Mouse (Mus musculus): Measurements from ENCODE around the gene Sdk1. TPM values are rescaled to one million over a fixed set of nuclear protein-coding genes. Genes with fewer than 3 reads are reported as not detected.
A peak's percentile ranks its signal among the peaks of the same experiment; 100 is the strongest.

Gene Sdk1
- total and polyA plus RNA-seq, 3 experiments = 0.33 to 1.0 (median 0.94) TPM

DNA sequence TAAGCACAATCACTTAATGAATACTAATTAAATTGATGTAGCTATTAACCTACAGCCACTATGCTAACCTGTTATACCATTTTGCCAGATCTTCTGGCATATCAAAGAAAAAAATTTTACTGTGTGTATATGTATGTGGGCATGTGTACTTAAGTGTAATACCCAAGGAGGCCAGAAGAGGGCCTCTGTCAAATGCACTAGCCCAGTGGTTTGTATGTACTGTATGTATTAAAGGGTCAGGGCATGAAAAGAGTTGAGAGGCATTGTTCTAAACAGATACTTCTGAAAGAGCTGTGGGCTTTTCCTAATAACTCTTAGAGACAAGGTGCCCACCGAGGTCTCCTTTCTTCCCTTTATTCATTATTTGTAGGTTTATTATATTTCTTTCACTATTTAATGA, 759.0 kb downstream of the Sdk1 start:
- 97% methylated on average over 1 of the region's 1 CpGs for WGBS
- no peaks in the 10 kb centered on the region for H3K4me1 ChIP-seq (ENCODE audit: control insufficient read depth, insufficient read depth, low read length)
- no peak overlapping the region for H3K9ac ChIP-seq (ENCODE audit: low read depth, low read length)
- no peaks in the 10 kb centered on the region for H3K27me3 ChIP-seq (ENCODE audit: control insufficient read depth, insufficient read depth, low read length)
- H3K27ac ChIP-seq = no peak overlapping the region
- intact Hi-C loops (cut with DNase I) = no loop called here
- H3K4me3 ChIP-seq = no peak overlapping the region
- no peak for DNase-seq
- no peaks in the 10 kb centered on the region for H3K79me2 ChIP-seq (replicated peaks; ENCODE audit: control insufficient read depth, insufficient read depth, low read length)
- no peaks in the 10 kb centered on the region for H3K36me3 ChIP-seq (ENCODE audit: control insufficient read depth, insufficient read depth, low read length)
- no peak for TF ChIP-seq EP300 (IDR thresholded peaks at IDR 0.05; ENCODE audit: insufficient read depth, low read depth, low read length)
- TF ChIP-seq CTCF (IDR thresholded peaks at IDR 0.05) = 0 out of 2 replicates have a peak, but pooled peaks have one; percentile 14
- TF ChIP-seq POLR2A (IDR thresholded peaks at IDR 0.05; ENCODE audit: insufficient read depth, low read depth, low read length) = no peak

DNA sequence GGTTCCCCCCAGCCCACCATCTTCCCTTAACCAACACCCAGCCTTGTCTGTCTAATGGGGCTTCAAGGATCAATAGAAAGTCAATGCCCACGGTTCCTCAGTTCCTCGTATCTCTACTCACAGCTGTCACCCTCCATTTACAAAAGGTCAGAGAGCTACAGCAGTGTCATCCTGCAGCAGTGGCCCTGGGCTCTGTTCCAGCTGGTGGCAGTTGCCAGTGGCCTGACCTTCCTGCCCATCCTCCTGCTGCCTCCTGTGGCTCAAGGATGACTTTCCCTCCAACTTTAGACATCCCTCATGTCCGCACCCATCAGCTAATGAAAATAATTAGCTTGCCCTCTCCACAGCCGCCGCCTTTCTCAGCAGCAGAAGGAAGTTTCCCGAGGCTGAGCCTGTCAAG, 759.8 kb downstream of the Sdk1 start:
- DNase-seq = no peak
- Histone ChIP-seq H3K4me3 (no peak overlapping the region), H3K79me2 (replicated peaks; ENCODE audit: control insufficient read depth, insufficient read depth, low read length) (no peaks in the 10 kb centered on the region), H3K36me3 (ENCODE audit: control insufficient read depth, insufficient read depth, low read length) (no peaks in the 10 kb centered on the region), H3K9ac (ENCODE audit: low read depth, low read length) (no peak overlapping the region), H3K27ac (no peak overlapping the region), H3K27me3 (ENCODE audit: control insufficient read depth, insufficient read depth, low read length) (no peaks in the 10 kb centered on the region), H3K4me1 (ENCODE audit: control insufficient read depth, insufficient read depth, low read length) (no peaks in the 10 kb centered on the region)
- WGBS = 40% methylated on average over 6 of the region's 6 CpGs
- no peak for TF ChIP-seq POLR2A (IDR thresholded peaks at IDR 0.05; ENCODE audit: insufficient read depth, low read depth, low read length)
- TF ChIP-seq CTCF (IDR thresholded peaks at IDR 0.05) = no peak
- no peak for TF ChIP-seq EP300 (IDR thresholded peaks at IDR 0.05; ENCODE audit: insufficient read depth, low read depth, low read length)
- intact Hi-C loops (cut with DNase I) = no loop called here

DNA sequence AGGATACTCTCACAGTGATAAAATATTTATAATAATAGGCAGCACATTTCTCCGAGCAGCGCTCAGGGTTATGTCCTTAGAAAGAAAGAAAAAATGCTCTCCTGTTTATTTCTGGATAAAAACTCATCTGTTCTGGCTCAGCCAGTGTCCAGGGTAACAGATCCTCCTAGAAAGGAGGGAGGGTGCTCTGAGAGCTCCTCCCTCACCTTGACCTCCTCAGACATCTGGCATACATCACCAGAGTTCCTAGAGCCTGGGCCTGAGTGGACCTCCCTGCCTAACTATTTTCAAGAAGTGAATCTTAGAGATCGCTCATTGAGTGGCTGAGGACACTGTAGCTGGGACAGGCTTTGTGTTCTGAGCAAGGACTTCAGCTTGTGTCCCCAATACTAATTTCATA, 760.7 kb downstream of the Sdk1 start:
- no peak overlapping the region for H3K9ac ChIP-seq (ENCODE audit: low read depth, low read length)
- H3K36me3 ChIP-seq (ENCODE audit: control insufficient read depth, insufficient read depth, low read length) = no peaks in the 10 kb centered on the region
- no peaks in the 10 kb centered on the region for H3K4me1 ChIP-seq (ENCODE audit: control insufficient read depth, insufficient read depth, low read length)
- intact Hi-C loops (cut with DNase I) = no loop called here
- H3K79me2 ChIP-seq (replicated peaks; ENCODE audit: control insufficient read depth, insufficient read depth, low read length) = no peaks in the 10 kb centered on the region
- no peak for DNase-seq
- no peak for TF ChIP-seq EP300 (IDR thresholded peaks at IDR 0.05; ENCODE audit: insufficient read depth, low read depth, low read length)
- TF ChIP-seq POLR2A (IDR thresholded peaks at IDR 0.05; ENCODE audit: insufficient read depth, low read depth, low read length) = no peak
- no peak for TF ChIP-seq CTCF (IDR thresholded peaks at IDR 0.05)
- 90% methylated on average over 3 of the region's 3 CpGs for WGBS
- no peak overlapping the region for H3K27ac ChIP-seq
- H3K27me3 ChIP-seq (ENCODE audit: control insufficient read depth, insufficient read depth, low read length) = no peaks in the 10 kb centered on the region
- no peak overlapping the region for H3K4me3 ChIP-seq

DNA sequence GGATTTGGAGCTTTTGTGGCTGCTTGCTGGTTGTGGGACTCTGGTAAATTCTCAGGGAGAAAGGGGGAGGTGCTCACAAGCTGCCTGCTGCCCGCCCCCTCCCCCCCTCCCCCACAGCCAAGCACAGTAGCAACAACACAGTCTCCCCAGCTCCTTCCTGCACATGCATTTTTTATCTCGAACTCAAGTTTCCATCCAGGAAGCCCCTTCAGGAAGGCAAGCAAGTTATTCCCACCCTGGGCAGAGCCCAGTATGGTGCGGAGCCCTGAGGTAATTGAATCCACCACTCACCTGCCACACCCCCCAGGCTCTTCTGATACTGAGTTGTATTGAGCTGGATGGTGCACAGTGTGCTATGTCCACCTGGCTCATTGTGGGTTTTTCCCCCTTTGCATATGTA, 768.9 kb downstream of the Sdk1 start:
- no peaks in the 10 kb centered on the region for H3K79me2 ChIP-seq (replicated peaks; ENCODE audit: control insufficient read depth, insufficient read depth, low read length)
- no peaks in the 10 kb centered on the region for H3K4me1 ChIP-seq (ENCODE audit: control insufficient read depth, insufficient read depth, low read length)
- H3K4me3 ChIP-seq = no peak overlapping the region
- no peaks in the 10 kb centered on the region for H3K36me3 ChIP-seq (ENCODE audit: control insufficient read depth, insufficient read depth, low read length)
- intact Hi-C loops (cut with DNase I) = no loop called here
- no peak overlapping the region for H3K27ac ChIP-seq
- no peaks in the 10 kb centered on the region for H3K27me3 ChIP-seq (ENCODE audit: control insufficient read depth, insufficient read depth, low read length)
- no peak for DNase-seq
- WGBS = 22% methylated on average over 3 of the region's 3 CpGs
- TF ChIP-seq POLR2A (IDR thresholded peaks at IDR 0.05; ENCODE audit: insufficient read depth, low read depth, low read length) = no peak
- no peak for TF ChIP-seq CTCF (IDR thresholded peaks at IDR 0.05)
- no peak for TF ChIP-seq EP300 (IDR thresholded peaks at IDR 0.05; ENCODE audit: insufficient read depth, low read depth, low read length)
- H3K9ac ChIP-seq (ENCODE audit: low read depth, low read length) = no peak overlapping the region

DNA sequence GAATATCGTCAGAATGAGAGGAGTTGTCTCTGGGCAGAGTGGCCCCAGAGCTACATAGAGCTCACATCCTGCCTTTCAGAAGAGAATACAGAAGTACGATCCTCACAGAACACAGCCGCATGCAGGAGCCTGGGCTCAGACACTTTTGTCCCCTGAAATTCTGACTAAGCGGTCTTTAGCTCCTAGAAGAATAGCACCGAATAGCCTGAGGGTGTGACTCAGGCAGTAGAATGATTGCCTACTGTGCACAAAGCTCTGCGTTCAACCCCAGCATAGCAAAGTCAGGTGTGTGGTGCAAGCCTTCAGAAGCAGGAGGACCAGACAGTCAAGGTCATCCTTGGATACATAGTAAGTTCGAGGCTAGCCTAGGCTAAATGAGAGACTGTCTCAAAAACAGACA, 775.7 kb downstream of the Sdk1 start:
- no peak for DNase-seq
- 88% methylated on average over 7 of the region's 7 CpGs for WGBS
- intact Hi-C loops (cut with DNase I) = no loop called here
- Histone ChIP-seq H3K4me1 (ENCODE audit: control insufficient read depth, insufficient read depth, low read length) (no peaks in the 10 kb centered on the region), H3K27ac (no peak overlapping the region), H3K27me3 (ENCODE audit: control insufficient read depth, insufficient read depth, low read length) (no peaks in the 10 kb centered on the region), H3K9ac (ENCODE audit: low read depth, low read length) (no peak overlapping the region), H3K36me3 (ENCODE audit: control insufficient read depth, insufficient read depth, low read length) (no peaks in the 10 kb centered on the region), H3K4me3 (no peak overlapping the region), H3K79me2 (replicated peaks; ENCODE audit: control insufficient read depth, insufficient read depth, low read length) (no peaks in the 10 kb centered on the region)
- TF ChIP-seq POLR2A (IDR thresholded peaks at IDR 0.05; ENCODE audit: insufficient read depth, low read depth, low read length) (no peak), CTCF (IDR thresholded peaks at IDR 0.05) (no peak), EP300 (IDR thresholded peaks at IDR 0.05; ENCODE audit: insufficient read depth, low read depth, low read length) (no peak)

DNA sequence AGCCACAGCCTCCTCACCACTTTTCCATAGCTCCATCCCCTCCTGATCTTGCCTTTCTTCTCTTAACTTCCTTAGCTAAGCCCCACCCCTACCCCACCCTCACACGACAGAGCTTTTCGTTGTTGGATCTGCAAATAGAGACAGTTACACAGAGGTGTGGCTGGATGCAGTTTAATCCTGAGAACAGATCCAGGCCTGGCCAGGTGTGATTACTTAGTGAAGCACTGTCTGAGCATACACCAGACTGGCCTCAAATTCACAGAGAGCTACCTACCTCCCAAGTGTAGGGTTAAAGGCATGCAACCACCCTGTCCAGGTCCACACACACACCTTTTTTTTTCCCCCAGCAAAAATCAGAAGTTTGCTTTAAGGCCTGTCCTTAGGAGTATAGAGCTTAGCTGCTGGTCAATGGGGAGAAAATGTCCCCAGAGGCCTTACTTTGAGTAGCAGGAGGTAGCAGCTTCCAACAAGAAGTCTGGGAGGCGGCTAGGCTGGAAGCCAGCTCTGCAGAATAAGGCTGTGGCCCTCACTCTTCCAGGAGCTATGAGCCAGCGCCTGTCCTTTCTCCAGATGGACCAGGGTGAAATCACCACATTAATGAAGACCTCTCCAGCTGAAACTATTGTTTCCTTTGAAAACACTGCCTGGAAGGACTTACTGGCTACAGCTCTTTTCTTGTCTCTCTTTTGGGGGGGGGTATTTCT, 781.7 kb downstream of the Sdk1 start:
- no peaks in the 10 kb centered on the region for H3K79me2 ChIP-seq (replicated peaks; ENCODE audit: control insufficient read depth, insufficient read depth, low read length)
- peak; percentile 23 to 39 for DNase-seq
- TF ChIP-seq CTCF (IDR thresholded peaks at IDR 0.05) (no peak), EP300 (IDR thresholded peaks at IDR 0.05; ENCODE audit: insufficient read depth, low read depth, low read length) (no peak), POLR2A (IDR thresholded peaks at IDR 0.05; ENCODE audit: insufficient read depth, low read depth, low read length) (no peak)
- H3K4me1 ChIP-seq (ENCODE audit: control insufficient read depth, insufficient read depth, low read length) = no peaks in the 10 kb centered on the region
- 48% methylated on average over 4 of the region's 4 CpGs for WGBS
- H3K9ac ChIP-seq (ENCODE audit: low read depth, low read length) = no peak overlapping the region
- no peak overlapping the region for H3K27ac ChIP-seq
- H3K36me3 ChIP-seq (ENCODE audit: control insufficient read depth, insufficient read depth, low read length) = no peaks in the 10 kb centered on the region
- H3K27me3 ChIP-seq (ENCODE audit: control insufficient read depth, insufficient read depth, low read length) = no peaks in the 10 kb centered on the region
- no peak overlapping the region for H3K4me3 ChIP-seq
- intact Hi-C loops (cut with DNase I) = no loop called here

All from heart, adult 2 months (tissue).